In the genomic region with DNA sequence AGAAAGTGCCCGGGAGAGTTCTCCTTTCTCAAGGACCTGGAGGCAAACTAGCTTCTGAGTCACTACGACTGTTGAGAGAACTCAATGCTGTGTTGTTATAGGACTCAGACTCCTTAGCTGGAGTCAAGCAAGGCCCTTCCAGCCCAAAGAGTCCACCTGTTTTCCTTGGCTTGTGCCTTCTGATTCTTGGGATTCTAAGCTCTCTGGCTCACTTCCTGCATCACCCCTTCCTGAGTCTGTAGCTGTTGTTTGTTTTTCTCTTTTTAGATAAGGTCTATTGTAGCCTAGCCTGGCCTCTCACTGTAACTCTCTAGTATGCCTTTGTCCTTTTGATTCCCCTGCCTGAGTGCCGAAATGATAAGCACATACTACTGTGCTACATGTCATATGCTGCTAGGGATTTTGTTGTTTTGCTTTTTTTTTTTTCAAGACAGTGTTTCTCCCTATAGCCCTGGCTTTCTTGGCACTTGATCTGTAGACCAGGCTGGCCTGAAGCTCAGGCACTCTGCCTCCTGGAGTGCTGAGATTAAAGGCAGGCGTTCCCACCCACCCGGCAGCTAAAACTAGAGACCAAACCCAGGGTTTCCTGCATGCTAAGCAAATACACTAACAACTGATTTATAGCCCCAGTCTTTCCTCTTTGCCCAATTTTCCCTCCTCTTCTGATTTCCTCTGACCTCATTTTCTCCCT, we compare ENCODE assay signal across 15 mouse cellular contexts. TPM values are rescaled to one million over a fixed set of nuclear protein-coding genes. Genes with fewer than 3 reads are reported as not detected.
DNase-seq lines count a peak whose midpoint lies in the region; ATAC-seq and TF ChIP-seq lines count a peak whose summit lies in the region.
"Had no signal": no experiment of that assay in that cellular context is flagged by ENCODE, and none has a peak within 500 bp of the region (broad histone marks: within the 10 kb centered on the region; RNA-seq: fewer than 3 reads in every experiment).

No protein-coding gene starts in this region.

- H3K4me1 ChIP-seq in forebrain, embryonic 14.5 days (ENCODE audit: control insufficient read depth, insufficient read depth, low read length) = no peaks in the 10 kb centered on the region
- H3K4me1 ChIP-seq in forebrain, postnatal 0 days (ENCODE audit: insufficient read depth) = no peaks in the 10 kb centered on the region
- H3K4me1 ChIP-seq in heart, embryonic 13.5 days = no peaks in the 10 kb centered on the region; the same call in 1 of the 2 replicates
- H3K4me1 ChIP-seq in midbrain, embryonic 14.5 days (ENCODE audit: control insufficient read depth, insufficient read depth, low read length) = no peaks in the 10 kb centered on the region
- H3K4me1 ChIP-seq: limb, embryonic 13.5 days; midbrain, embryonic 12.5 days had no signal

- TF ChIP-seq CTCF in forebrain, postnatal 0 days (IDR thresholded peaks at IDR 0.05; ENCODE audit: low read depth) = no peak
- TF ChIP-seq CTCF in layer of hippocampus, adult 2 months (conservative IDR thresholded peaks at IDR 0.05) = no peak

- no peaks in the 10 kb centered on the region; the same call in 1 of the 2 replicates for H3K9me3 ChIP-seq in forebrain, embryonic 14.5 days (replicated peaks; ENCODE audit: control insufficient read depth, low read length)
- no peaks in the 10 kb centered on the region for H3K9me3 ChIP-seq in forebrain, postnatal 0 days (ENCODE audit: low read length)
- peaks cover 5% of the 10 kb centered on the region; the same call in 1 of the 2 replicates for H3K9me3 ChIP-seq in heart, embryonic 13.5 days
- H3K9me3 ChIP-seq in midbrain, embryonic 14.5 days (ENCODE audit: control insufficient read depth, low read length) = no peaks in the 10 kb centered on the region
- H3K9me3 ChIP-seq: midbrain, embryonic 12.5 days had no signal

- no peak overlapping the region for H3K27ac ChIP-seq in forebrain, embryonic 14.5 days (ENCODE audit: low read depth, low read length)
- no peak overlapping the region for H3K27ac ChIP-seq in forebrain, postnatal 0 days (ENCODE audit: low read depth, low read length)
- peak overlapping the region; percentile 59; the same call in 1 of the 2 replicates for H3K27ac ChIP-seq in layer of hippocampus, adult 2 months
- H3K27ac ChIP-seq in heart, embryonic 13.5 days (replicated peaks) = peak overlapping the region; percentile 68
- no peak overlapping the region for H3K27ac ChIP-seq in midbrain, embryonic 14.5 days (replicated peaks; ENCODE audit: low read depth, low read length)
- H3K27ac ChIP-seq: hindbrain, embryonic 14.5 days; limb, embryonic 13.5 days; midbrain, embryonic 12.5 days had no signal

- 67% methylated on average over 5 of the region's 5 CpGs for WGBS in forebrain, embryonic 14.5 days
- 67% methylated on average over 5 of the region's 5 CpGs for WGBS in forebrain, postnatal 0 days
- WGBS in heart, embryonic 13.5 days = 35% methylated on average over 5 of the region's 5 CpGs
- 80% methylated on average over 5 of the region's 5 CpGs for WGBS in midbrain, embryonic 14.5 days

- ATAC-seq in forebrain, embryonic 14.5 days = no peak
- ATAC-seq in forebrain, postnatal 0 days = no peak
- peak; percentile 54; the same call in 1 of the 2 replicates for ATAC-seq in heart, embryonic 13.5 days (ENCODE audit: extremely low read depth, insufficient number of reproducible peaks, low FRiP score, low TSS enrichment)
- ATAC-seq in midbrain, embryonic 14.5 days (ENCODE audit: low FRiP score, low TSS enrichment) = no peak

- no peaks in the 10 kb centered on the region for H3K27me3 ChIP-seq in forebrain, embryonic 14.5 days (replicated peaks; ENCODE audit: control insufficient read depth, insufficient read depth, low read length)
- H3K27me3 ChIP-seq in forebrain, postnatal 0 days (ENCODE audit: insufficient read depth, low read length) = no peaks in the 10 kb centered on the region
- no peaks in the 10 kb centered on the region for H3K27me3 ChIP-seq in heart, embryonic 13.5 days (replicated peaks)
- no peaks in the 10 kb centered on the region for H3K27me3 ChIP-seq in midbrain, embryonic 14.5 days (ENCODE audit: control insufficient read depth, insufficient read depth, low read length)
- H3K27me3 ChIP-seq: CH12.LX; limb, embryonic 13.5 days; midbrain, embryonic 12.5 days had no signal

- H3K4me3 ChIP-seq in forebrain, embryonic 14.5 days (ENCODE audit: low read depth, low read length) = no peak overlapping the region
- H3K4me3 ChIP-seq in forebrain, postnatal 0 days (ENCODE audit: low read depth, low read length) = no peak overlapping the region
- H3K4me3 ChIP-seq in layer of hippocampus, adult 2 months = no peak overlapping the region
- H3K4me3 ChIP-seq in heart, embryonic 13.5 days = no peak overlapping the region
- no peak overlapping the region for H3K4me3 ChIP-seq in midbrain, embryonic 14.5 days (replicated peaks; ENCODE audit: low read depth, low read length)
- H3K4me3 ChIP-seq: erythroblast, embryonic 14.5 days; limb, embryonic 13.5 days; midbrain, embryonic 12.5 days had no signal

- no peak overlapping the region for H3K4me2 ChIP-seq in forebrain, embryonic 14.5 days (ENCODE audit: low read length)
- H3K4me2 ChIP-seq in forebrain, postnatal 0 days (ENCODE audit: low read depth) = no peak overlapping the region
- H3K4me2 ChIP-seq in heart, embryonic 13.5 days = no peak overlapping the region
- H3K4me2 ChIP-seq in midbrain, embryonic 14.5 days (ENCODE audit: low read length) = no peak overlapping the region
- H3K4me2 ChIP-seq: hindbrain, embryonic 14.5 days; limb, embryonic 13.5 days; midbrain, embryonic 12.5 days had no signal

- H3K36me3 ChIP-seq in forebrain, embryonic 14.5 days (ENCODE audit: control insufficient read depth, insufficient read depth, low read length) = no peaks in the 10 kb centered on the region
- no peaks in the 10 kb centered on the region for H3K36me3 ChIP-seq in forebrain, postnatal 0 days (ENCODE audit: insufficient read depth)
- no peaks in the 10 kb centered on the region for H3K36me3 ChIP-seq in heart, embryonic 13.5 days
- H3K36me3 ChIP-seq in midbrain, embryonic 14.5 days (ENCODE audit: control insufficient read depth, insufficient read depth, low read length) = no peaks in the 10 kb centered on the region
- H3K36me3 ChIP-seq: limb, embryonic 13.5 days; midbrain, embryonic 12.5 days had no signal

- peak; percentile 2 for DNase-seq in forebrain, embryonic 14.5 days (ENCODE audit: low spot score)
- no peak for DNase-seq in forebrain, postnatal 0 days
- DNase-seq in layer of hippocampus, adult 2 months (ENCODE audit: low spot score in 2 of 2) = no peak
- DNase-seq in layer of hippocampus, adult 11-12 months (ENCODE audit: low spot score) = no peak
- peak; percentile 71 for DNase-seq in lung, postnatal 36 days
- DNase-seq in ovary, postnatal 14 days (ENCODE audit: low spot score) = no peak
- DNase-seq in midbrain, embryonic 14.5 days = no peak
- DNase-seq: cerebellum, adult 11-12 months; thymus, postnatal 25 days had no signal

- no peak overlapping the region for H3K9ac ChIP-seq in forebrain, embryonic 14.5 days (ENCODE audit: low read length)
- H3K9ac ChIP-seq in forebrain, postnatal 0 days = no peak overlapping the region
- H3K9ac ChIP-seq in heart, embryonic 13.5 days = no peak overlapping the region
- no peak overlapping the region for H3K9ac ChIP-seq in midbrain, embryonic 14.5 days (replicated peaks; ENCODE audit: low read length)
- H3K9ac ChIP-seq: hindbrain, embryonic 14.5 days; limb, embryonic 13.5 days; midbrain, embryonic 12.5 days had no signal

RNA-seq across cellular contexts. Expression of a gene that starts 5.9 kb away (rescaled TPM):
- polyA plus RNA-seq in forebrain, embryonic 14.5 days (2014; fragmentation: Nextera tagmentation; extraction: Ambion mirVana) = 14.4 and 20.7 TPM in 2 replicates
- total RNA-seq in forebrain, postnatal 0 days (2014; rRNA removed) = 19.6 and 29.9 TPM in 2 replicates
- 35.8 and 47.8 TPM in 2 replicates for polyA plus RNA-seq in forebrain, postnatal 0 days (2015; fragmentation: Nextera tagmentation; extraction: Ambion mirVana)
- 10 to 100 TPM; 13.7 to 16.0 TPM for total RNA-seq in layer of hippocampus, adult 2 months (2021)
- 46.5 and 49.8 TPM in 2 replicates for polyA plus RNA-seq in heart, embryonic 13.5 days (2015; fragmentation: Nextera tagmentation; extraction: Ambion mirVana)
- 8.6 and 20.9 TPM in 2 replicates for polyA plus RNA-seq in midbrain, embryonic 14.5 days (2014; fragmentation: Nextera tagmentation; extraction: Ambion mirVana)

Comparison
In these comparisons a context has a peak if more than half of its experiments do, and no peak if none do; other contexts are left out.
1. DNase-seq: peak in forebrain, embryonic 14.5 days (single experiment) and lung, postnatal 36 days (single experiment); none in forebrain, postnatal 0 days (single experiment), layer of hippocampus, adult 2 months (0 of 2), layer of hippocampus, adult 11-12 months (single experiment), ovary, postnatal 14 days (single experiment) and midbrain, embryonic 14.5 days (single experiment).
2. H3K27ac ChIP-seq: peak in layer of hippocampus, adult 2 months (single experiment) and heart, embryonic 13.5 days (single experiment); none in forebrain, embryonic 14.5 days (single experiment), forebrain, postnatal 0 days (single experiment) and midbrain, embryonic 14.5 days (single experiment).